Mouse (Mus musculus) heart, postnatal 4 days (tissue): ENCODE results near the gene Olig3. TPM values are rescaled to one million over a fixed set of nuclear protein-coding genes. Genes with fewer than 3 reads are reported as not detected.

Experiments used
- DNase-seq: peaks from one replicate; pipeline ENCODE4 v3.0.0; 2021
- total RNA-seq, 2 experiments: library from RNA; stranded (reverse); gene quantifications; 2 replicates each; pipeline ENCODE4 v1.2.3; 2021

The Olig3 gene
- not detected for total RNA-seq

- DNase-seq, result no peak
Observed at GRCm38 (mm10) chr10:19356071-19356583, at the start of gene Olig3. TSS of gene Olig3 (plus strand) at chr10:19356533.

- DNase-seq, result no peak
Observed at GRCm38 (mm10) chr10:19309681-19310395, 46.5 kb upstream of the Olig3 start.

- DNase-seq, result no peak
Observed at GRCm38 (mm10) chr10:19310471-19310870, 45.9 kb upstream of the Olig3 start.

DNA sequence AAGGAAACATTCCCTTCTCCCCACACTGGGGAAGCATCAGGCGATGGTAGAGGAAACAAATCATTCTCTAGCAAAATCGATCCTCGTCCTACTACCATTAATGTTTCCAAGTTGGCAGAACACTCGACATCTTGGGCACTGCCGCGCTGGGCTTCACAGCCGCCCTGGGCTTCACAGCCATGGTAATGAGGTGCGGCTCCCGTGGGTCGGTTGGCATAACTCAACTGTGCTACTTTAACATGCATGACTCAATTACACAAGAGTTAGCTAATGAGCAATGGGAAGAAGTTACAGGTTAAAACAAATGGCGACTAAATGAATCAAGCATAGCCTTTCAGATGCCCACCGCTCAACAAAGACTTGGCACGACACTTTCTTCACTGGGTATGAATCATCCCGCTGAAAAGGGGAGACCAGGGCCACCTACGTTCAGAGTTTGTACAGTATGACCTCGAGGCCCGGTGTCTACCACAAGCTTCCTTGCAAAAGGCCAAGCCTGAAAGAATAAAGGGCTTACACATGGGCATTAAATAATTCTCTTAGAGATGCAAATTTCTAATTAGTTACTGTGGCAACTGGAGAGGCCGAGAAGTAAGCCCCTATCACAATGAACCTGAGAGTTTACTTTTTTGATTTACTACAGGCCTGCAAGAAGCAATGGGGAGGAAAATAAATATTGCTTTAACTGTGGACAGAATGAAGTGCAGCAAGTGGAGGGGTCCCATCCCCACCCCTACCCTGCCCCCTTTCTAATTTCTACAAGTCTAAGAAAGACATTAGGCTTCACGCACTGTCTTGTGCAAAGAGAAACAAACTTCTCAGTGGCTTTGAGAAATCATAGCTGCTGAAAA is 38.1 kb upstream of the Olig3 start:
- no peak for DNase-seq

DNA sequence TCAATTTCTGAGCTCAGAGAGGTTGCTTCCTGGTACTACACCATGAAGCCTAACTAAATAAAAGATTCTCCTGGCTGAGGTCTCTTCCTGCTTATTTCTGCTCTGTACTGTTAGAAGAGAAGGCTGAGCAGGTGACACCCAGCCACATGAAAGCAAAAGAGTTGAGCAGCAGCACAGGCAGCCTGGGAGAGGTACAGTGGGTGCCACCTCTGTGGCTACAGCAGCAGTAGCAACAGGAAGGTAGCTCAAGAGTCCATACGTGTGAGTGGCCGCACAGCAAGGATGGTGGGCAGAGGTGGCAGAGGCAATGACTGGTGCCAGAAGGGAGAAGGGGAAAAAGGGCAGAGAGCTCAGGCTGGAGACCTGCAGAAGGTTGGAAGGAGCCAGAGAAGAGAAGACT is 34.6 kb upstream of the Olig3 start:
- no peak for DNase-seq

GRCm38 (mm10) chr10:19329191-19329777 is 27.0 kb upstream of the Olig3 start:
- no peak for DNase-seq

DNA sequence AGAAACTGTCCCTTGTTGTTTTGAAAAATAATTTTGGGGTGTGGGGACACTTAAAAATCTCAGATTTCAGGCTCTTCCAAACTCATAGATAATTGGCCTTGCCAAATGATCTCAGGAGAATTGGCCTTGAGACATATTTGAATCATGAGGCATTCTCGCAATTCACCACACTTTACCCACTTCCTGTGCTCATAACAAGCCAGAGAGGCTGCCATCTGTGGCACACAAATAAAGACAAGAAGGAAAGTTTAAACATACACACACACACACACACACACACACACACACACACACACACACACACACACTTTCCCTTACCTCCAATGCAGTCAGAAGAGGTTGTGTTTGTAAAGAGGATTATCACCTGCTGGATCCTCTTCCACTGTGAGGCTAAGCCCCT is 22.9 kb upstream of the Olig3 start:
- no peak for DNase-seq

DNA sequence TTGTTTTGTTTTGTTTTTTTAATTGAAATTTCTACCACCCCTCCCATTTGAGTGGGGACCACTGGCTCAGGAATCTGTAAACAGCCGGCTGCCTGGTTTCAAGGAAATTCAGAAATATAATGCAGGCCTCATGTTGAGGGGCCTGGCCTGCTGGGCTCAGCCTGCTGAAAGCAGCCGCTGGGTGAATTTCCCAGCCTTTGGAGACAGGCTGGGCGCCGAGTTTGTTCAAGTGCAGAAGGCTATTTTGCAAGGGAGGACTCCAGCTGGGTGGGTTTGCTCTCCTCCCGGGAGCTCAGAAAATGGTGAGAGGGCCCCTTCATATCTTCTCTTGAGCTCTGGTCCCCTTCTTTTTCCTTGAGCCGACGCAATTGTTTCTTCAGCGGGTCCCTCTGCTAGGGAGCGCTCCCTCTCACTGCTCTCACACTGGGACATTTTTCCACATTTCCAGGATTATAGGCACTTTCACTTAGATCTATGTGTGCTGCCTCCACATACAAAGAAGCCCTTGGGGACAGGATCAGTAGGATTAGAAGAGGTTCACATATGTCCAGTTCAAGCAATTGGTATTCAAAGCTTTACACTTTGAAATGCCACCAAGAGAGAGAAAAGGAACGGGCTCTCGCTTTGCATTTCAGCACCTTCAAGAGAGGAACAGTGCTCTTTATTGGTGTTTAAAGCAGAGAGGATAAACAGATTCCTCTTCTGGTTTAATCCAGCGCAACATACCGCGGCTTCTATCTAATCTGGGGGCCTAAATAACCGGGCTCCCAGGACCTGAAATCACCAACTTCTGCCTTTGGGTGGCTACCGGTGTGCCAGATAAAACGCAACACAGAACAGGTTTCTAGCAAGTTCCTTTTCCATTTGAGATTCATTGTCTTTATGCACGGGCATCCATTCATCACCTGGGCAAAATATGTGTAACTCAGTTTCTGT is 17.4 kb upstream of the Olig3 start:
- DNase-seq, result no peak

DNA sequence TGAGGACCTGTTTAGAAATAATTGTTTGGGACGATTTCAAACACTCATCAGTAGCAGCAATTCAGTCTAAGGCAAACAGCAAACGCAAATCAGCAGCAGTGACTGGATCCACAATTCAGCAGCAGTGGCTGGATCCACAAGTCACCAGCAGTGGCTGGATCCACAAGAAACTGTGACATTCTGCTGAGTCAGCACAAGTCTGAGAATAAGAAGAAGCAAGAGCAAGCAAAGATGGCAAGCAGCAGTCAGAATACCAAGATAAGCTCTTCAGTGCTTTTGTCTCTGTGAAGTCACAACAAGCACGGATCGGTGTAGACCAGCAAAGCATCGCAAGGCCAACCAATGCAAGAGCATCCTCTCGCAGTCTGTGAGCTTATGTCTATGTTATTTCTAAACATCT is 12.3 kb upstream of the Olig3 start:
- no peak for DNase-seq

- no peak for DNase-seq
Observed at GRCm38 (mm10) chr10:19349326-19349725, 7.0 kb upstream of the Olig3 start.

DNA sequence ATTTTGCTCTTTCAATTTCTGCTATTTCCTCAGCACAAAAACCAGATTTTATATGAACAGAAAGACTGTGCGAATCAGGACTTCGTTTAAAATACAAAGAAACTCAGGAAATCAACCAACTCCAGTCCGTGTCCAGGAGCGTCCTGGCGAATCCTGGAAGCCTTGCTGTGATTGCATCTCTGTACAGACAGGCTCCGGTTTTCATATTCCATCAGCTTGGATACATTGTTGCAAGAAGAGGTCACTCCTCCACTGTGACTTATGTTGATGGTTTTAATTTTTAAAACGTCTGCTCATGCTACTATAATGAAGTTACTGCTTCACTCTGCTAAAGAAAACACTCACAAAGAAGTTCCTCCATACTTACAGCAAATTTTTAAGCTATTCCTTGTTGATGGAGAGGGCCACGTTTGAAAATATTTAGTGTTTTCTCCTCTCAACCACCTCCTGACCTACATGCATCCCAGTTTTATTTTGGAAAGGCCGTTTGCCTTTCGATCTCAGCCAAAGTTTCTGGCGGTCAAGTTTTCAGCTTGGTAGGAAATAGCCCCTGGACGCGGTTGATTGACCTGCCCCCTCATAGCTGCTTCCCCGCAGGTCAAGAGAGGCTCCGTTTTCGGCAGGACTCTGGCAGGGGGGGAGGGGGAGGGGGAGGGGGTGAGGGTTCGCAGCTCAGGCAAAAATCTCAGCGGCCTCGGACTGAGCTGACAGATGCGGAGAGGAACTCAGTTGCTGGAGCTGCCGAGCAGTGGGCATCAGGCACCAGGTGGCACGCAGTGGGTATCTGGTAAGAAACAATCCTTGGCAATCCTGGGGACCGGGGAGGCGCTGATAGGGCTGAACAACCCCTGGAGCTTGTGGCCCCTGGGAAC is 4.1 kb upstream of the Olig3 start:
- no peak for DNase-seq

GRCm38 (mm10) chr10:19352878-19353301 is 3.4 kb upstream of the Olig3 start:
- no peak for DNase-seq

DNA sequence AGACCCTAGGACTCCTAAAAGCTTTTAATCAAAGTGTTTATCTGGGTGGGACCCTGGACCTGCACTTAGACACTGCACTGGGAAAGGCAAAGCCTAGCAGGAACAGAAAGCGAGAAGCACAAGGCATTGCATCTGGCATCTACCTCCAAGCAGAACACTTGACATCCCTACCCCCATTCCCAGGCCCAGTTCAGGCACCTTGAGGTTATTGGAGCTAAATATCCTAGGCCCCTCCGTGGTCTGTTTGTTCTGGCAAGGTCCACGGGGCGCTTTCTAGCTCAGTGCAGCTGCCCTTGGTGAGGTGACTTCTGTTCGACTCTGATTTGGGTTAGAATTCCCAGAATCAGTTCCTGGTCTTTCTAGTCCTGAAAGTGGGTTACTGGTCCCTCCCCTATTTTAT is 2.7 kb upstream of the Olig3 start:
- no peak for DNase-seq

GRCm38 (mm10) chr10:19354146-19354545 is 2.2 kb upstream of the Olig3 start:
- DNase-seq, result no peak

GRCm38 (mm10) chr10:19355076-19355475 is 1.3 kb upstream of the Olig3 start:
- no peak for DNase-seq

- DNase-seq, result no peak
Observed at GRCm38 (mm10) chr10:19356720-19357641, 648 bp downstream of the Olig3 start.

GRCm38 (mm10) chr10:19357848-19358247 is 1.5 kb downstream of the Olig3 start:
- DNase-seq, result no peak

GRCm38 (mm10) chr10:19360446-19361300 is 4.3 kb downstream of the Olig3 start:
- no peak for DNase-seq
